Mouse (Mus musculus) limb, embryonic 11.5 days (tissue): ENCODE results near the gene Hif1an. TPM values are rescaled to one million over a fixed set of nuclear protein-coding genes. Genes with fewer than 3 reads are reported as not detected.

ENCODE experiments used
- polyA plus RNA-seq: library from polyadenylated mRNA; unstranded; fragments of >200 nt; fragmentation: Nextera tagmentation; extraction: Ambion mirVana; gene quantifications from 2 replicates; pipeline ENCODE4 v1.2.1, GENCODE M21; 2014

Gene Hif1an
- polyA plus RNA-seq, 1 experiment from 2014 or later = 26.5 TPM

Other genes with a start within 250 kb of the Hif1an start
- gene Scd4, start 229.8 kb upstream of the Hif1an start, polyA plus RNA-seq = 0.09 TPM in 1 of 2 replicates, not detected in the other
- gene Scd1, start 155.0 kb upstream of the Hif1an start, polyA plus RNA-seq = 16.7 and 18.6 TPM in 2 replicates
- not detected in 2 replicates for gene Wnt8b, start 69.4 kb upstream of the Hif1an start, polyA plus RNA-seq
- 0.24 and 0.33 TPM in 2 replicates for gene Sec31b, start 17.0 kb upstream of the Hif1an start, polyA plus RNA-seq
- gene Gm20538, start 10.0 kb upstream of the Hif1an start, polyA plus RNA-seq = not detected in 2 replicates
- gene Ndufb8, start 7.4 kb upstream of the Hif1an start, polyA plus RNA-seq = 542 and 551 TPM in 2 replicates
- gene Pax2, start 193.2 kb downstream of the Hif1an start, polyA plus RNA-seq = 0.08 and 0.14 TPM in 2 replicates